Mouse (Mus musculus) kidney, embryonic 14.5 days (tissue): ENCODE results near the gene Gbp7. TPM values are rescaled to one million over a fixed set of nuclear protein-coding genes. Genes with fewer than 3 reads are reported as not detected.

Source experiments
- ATAC-seq: fragments of 200-750 bp; cut with Nextera tagmentation; 2 replicates; pipeline ENCODE4 v1.8.0; 2017; ENCODE audit warnings: moderate number of reproducible peaks, mild to moderate bottlenecking, moderate TSS enrichment, moderate library complexity; ENCODE audit not compliant: low FRiP score, low TSS enrichment
- H3K27ac ChIP-seq: fragments of 300-500 bp; sonication (generic); 2 replicates; pipeline ENCODE4 v1.5.1; 2014; ENCODE audit warnings: low read depth, mild to moderate bottlenecking, low read length, moderate library complexity, mixed read lengths
- H3K27me3 ChIP-seq: fragments of 300-500 bp; sonication (generic); 2 replicates; pipeline ENCODE4 v1.6.1; 2014; ENCODE audit warnings: mild to moderate bottlenecking, low read length; ENCODE audit not compliant: control insufficient read depth, insufficient read depth
- H3K36me3 ChIP-seq: fragments of 300-500 bp; sonication (generic); 2 replicates; pipeline ENCODE4 v1.6.1; 2014; ENCODE audit warnings: low read length, mixed read lengths; ENCODE audit not compliant: control insufficient read depth, insufficient read depth
- H3K4me1 ChIP-seq: fragments of 300-500 bp; sonication (generic); 2 replicates; pipeline ENCODE4 v1.6.1; 2014; ENCODE audit warnings: low read length, mixed read lengths; ENCODE audit not compliant: control insufficient read depth, insufficient read depth
- H3K4me2 ChIP-seq: fragments of 300-500 bp; sonication (generic); replicated peaks from 2 replicates; pipeline ENCODE4 v1.6.1; 2014; ENCODE audit warnings: low read depth, mild to moderate bottlenecking, low read length
- H3K4me3 ChIP-seq: fragments of 300-500 bp; sonication (generic); 2 replicates; pipeline ENCODE4 v1.5.1; 2014; ENCODE audit warnings: mild to moderate bottlenecking, low read length
- H3K9ac ChIP-seq: fragments of 300-500 bp; sonication (generic); 2 replicates; pipeline ENCODE4 v1.6.1; 2014; ENCODE audit warnings: low read depth, mild to moderate bottlenecking, low read length, moderate library complexity
- H3K9me3 ChIP-seq: fragments of 300-500 bp; sonication (generic); 2 replicates; pipeline ENCODE4 v1.6.1; 2016; ENCODE audit warnings: low read length; ENCODE audit not compliant: control insufficient read depth
- WGBS: fragments of 180-500 bp; shearing (Covaris S2); extraction: QIAGEN DNeasy Blood & Tissue Kit; methylation state at CpG from one replicate; pipeline ENCODE4 v1.1.7; 2014; 5-methylcytosine and 5-hydroxymethylcytosine counted together
- polyA plus RNA-seq: library from polyadenylated mRNA; unstranded; fragments of >200 nt; fragmentation: Nextera tagmentation; extraction: Ambion mirVana; gene quantifications from 2 replicates; pipeline ENCODE4 v1.2.1, GENCODE M21; 2014

The Gbp7 gene
- polyA plus RNA-seq, 1 experiment from 2014 or later, result 2.5 TPM

DNA sequence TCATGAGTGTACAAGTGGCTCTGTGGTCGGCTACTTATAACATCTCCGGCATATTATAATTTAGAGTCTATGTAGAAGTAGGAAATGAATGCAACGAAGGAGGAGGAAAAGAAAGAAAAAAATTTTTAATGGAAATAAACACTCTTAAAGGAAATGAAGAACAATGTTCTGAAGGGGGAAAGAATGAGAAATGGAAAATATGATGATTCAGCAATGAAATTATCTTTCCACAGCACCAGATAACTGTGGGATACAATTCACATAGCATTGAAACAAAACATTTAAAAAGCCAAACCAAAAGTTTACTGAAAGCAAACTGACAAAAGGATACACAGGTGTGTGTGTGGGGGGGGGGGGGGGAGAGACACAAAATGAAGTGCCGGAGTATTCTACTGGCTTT is 52.9 kb downstream of the Gbp7 start:
- Histone ChIP-seq H3K4me2 (no peak overlapping the region), H3K4me1 (no peaks in the 10 kb centered on the region), H3K27ac (no peak overlapping the region), H3K9ac (no peak overlapping the region), H3K27me3 (no peaks in the 10 kb centered on the region), H3K9me3 (no peaks in the 10 kb centered on the region), H3K36me3 (no peaks in the 10 kb centered on the region), H3K4me3 (no peak overlapping the region)
- 95% methylated on average over 4 of the region's 4 CpGs for WGBS
- ATAC-seq, result no peak

DNA sequence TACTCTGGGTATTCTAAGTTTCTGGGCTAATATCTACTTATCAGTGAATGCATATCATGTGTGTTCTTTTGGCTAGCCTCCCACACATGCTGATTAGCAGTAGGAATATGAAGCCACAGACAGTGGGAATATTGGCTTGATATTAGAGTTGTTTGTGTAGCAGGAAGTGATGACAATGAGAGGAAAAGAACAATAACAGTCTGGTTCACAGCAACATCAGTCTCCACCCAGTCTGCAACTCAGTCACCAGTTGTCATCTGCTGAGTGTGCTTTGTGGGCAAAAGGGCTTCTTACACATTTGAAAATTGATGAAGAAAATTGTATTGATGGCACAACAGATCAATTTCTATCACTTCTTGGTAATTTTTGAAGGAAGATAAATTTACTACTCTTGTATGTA is 57.2 kb downstream of the Gbp7 start:
- Histone ChIP-seq H3K4me2 (no peak overlapping the region), H3K4me1 (no peaks in the 10 kb centered on the region), H3K27me3 (no peaks in the 10 kb centered on the region), H3K27ac (no peak overlapping the region), H3K9me3 (no peaks in the 10 kb centered on the region), H3K9ac (no peak overlapping the region), H3K4me3 (no peak overlapping the region), H3K36me3 (no peaks in the 10 kb centered on the region)
- ATAC-seq, result no peak

DNA sequence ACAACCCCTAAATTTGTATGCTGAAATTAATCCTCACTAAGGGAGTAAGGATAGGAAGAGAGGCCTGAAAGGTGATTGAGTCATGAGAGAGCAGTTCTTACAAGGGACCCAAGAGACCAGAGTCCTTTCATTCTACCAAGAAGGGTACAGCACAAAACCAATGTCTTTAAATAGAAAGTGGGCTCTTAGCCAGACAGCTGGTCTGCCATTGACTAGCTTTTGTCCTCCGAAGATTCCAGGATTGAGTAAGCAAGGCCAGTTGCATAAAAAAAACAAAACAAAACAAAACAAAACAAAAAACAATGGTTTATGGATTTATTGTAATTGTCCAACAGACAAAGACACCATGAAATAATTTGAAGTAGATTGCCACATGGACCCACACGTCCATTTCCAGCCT is 58.7 kb downstream of the Gbp7 start:
- no peaks in the 10 kb centered on the region for H3K27me3 ChIP-seq
- H3K4me2 ChIP-seq, result no peak overlapping the region
- H3K9ac ChIP-seq, result no peak overlapping the region
- ATAC-seq, result no peak
- no peak overlapping the region for H3K4me3 ChIP-seq
- no peaks in the 10 kb centered on the region for H3K9me3 ChIP-seq
- H3K36me3 ChIP-seq, result no peaks in the 10 kb centered on the region
- WGBS, result 72% methylated on average over 2 of the region's 2 CpGs
- H3K27ac ChIP-seq, result no peak overlapping the region
- H3K4me1 ChIP-seq, result no peaks in the 10 kb centered on the region

DNA sequence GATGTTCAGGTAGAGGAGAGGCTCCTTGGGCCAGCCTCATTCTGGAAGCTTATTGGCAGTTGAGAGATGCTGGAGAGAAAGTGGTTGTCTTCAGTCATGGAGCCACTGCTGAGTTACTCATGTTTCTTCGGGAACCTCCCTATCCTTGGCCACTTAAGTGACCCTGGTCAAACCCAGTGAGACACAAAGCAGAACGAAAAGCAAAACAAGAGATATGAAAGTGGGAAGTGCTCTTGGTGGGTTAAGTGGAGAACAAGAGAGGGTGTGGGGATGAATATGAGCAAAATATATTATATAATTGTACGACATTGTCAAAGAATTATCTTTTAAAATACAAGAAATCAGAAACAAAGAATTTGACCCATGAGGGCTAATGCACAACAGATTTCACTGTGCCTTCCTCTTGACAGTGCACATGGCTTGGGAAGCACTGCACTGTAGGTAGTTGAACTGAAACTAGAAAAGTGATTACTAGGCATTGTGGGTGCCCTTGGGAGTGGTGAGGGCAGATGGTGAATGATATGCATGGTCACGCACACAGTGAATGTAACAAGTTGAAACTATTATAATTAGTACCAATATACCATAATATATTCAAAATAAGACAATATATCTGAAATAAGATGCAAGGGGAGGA is 60.4 kb downstream of the Gbp7 start:
- Histone ChIP-seq H3K36me3 (no peaks in the 10 kb centered on the region), H3K4me1 (no peaks in the 10 kb centered on the region), H3K4me2 (no peak overlapping the region), H3K4me3 (no peak overlapping the region), H3K9me3 (no peaks in the 10 kb centered on the region), H3K27ac (no peak overlapping the region), H3K9ac (no peak overlapping the region), H3K27me3 (no peaks in the 10 kb centered on the region)
- 83% methylated on average over 4 of the region's 4 CpGs for WGBS
- no peak for ATAC-seq

DNA sequence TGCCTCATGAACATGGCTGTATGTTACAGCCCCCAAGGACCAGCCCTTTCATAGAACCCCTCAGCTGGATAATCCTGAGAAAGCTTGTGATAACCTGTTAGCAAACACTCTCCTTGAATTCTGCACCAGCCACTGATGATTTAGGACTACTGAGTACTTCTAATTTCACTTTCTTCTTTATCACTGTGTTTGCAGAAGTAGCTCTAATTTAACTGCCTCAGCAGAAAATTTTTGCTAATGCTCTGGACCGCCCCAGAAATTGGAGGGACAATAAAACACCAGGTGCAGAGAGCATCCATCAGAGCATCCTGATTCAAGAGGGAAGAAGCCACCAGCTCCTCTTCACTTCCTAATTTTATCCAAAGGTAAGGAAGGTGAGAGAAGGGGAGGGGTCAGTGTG is 64.4 kb downstream of the Gbp7 start, which contains the start of gene Gbp2b:
Gene Gbp2b, plus strand, starts transcription at position 301 of the 400 bp plus-strand sequence.
- no peaks in the 10 kb centered on the region for H3K4me1 ChIP-seq
- no peaks in the 10 kb centered on the region for H3K9me3 ChIP-seq
- no peaks in the 10 kb centered on the region for H3K36me3 ChIP-seq
- H3K4me2 ChIP-seq, result no peak within 1 kb of the TSS
- no peak within 1 kb of the TSS for H3K27ac ChIP-seq
- no peak within 1 kb of the TSS for H3K9ac ChIP-seq
- no peaks in the 10 kb centered on the region for H3K27me3 ChIP-seq
- 46% methylated on average over 1 of the region's 1 CpGs for WGBS
- no peak for ATAC-seq
- H3K4me3 ChIP-seq, result no peak within 1 kb of the TSS

DNA sequence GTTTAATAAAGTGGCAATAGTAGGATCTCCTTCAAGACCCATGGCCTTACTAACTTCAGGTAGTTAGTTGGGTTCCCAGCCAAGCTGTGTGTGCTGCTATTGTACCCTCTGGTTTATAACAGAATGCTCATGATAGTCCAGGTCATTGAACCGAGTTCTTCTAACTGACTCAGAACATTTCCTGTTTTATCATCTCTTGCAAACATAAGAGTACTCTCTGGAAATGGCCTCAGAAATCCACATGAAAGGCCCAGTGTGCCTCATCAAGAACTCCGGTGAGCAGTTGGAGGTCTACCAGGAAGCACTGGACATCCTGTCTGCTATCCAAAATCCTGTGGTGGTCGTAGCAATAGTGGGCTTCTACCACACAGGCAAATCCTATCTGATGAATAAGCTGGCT is 67.8 kb downstream of the Gbp7 start:
- no peaks in the 10 kb centered on the region for H3K9me3 ChIP-seq
- H3K27ac ChIP-seq, result no peak overlapping the region
- H3K4me3 ChIP-seq, result no peak overlapping the region
- WGBS, result 87% methylated on average over 3 of the region's 3 CpGs
- no peaks in the 10 kb centered on the region for H3K4me1 ChIP-seq
- no peak overlapping the region for H3K9ac ChIP-seq
- no peak for ATAC-seq
- H3K27me3 ChIP-seq, result no peaks in the 10 kb centered on the region
- no peaks in the 10 kb centered on the region for H3K36me3 ChIP-seq
- H3K4me2 ChIP-seq, result no peak overlapping the region

Other genes starting within 250 kb of the Gbp7 start
- 31.1 and 51.4 TPM in 2 replicates for gene Pdlim5, start 134.6 kb upstream of the Gbp7 start, polyA plus RNA-seq
- gene Gbp5, start 36.4 kb upstream of the Gbp7 start, polyA plus RNA-seq, result not detected in 2 replicates
- 1.2 and 1.3 TPM in 2 replicates for gene Gbp3, start 29.7 kb downstream of the Gbp7 start, polyA plus RNA-seq
- not detected in 2 replicates for gene Gbp2b, start 64.5 kb downstream of the Gbp7 start, polyA plus RNA-seq
- gene Gbp2, start 90.3 kb downstream of the Gbp7 start, polyA plus RNA-seq, result 0.99 and 1.2 TPM in 2 replicates
- gene Kyat3, start 170.7 kb downstream of the Gbp7 start, polyA plus RNA-seq, result 20.9 and 24.5 TPM in 2 replicates
- gene Gtf2b, start 234.7 kb downstream of the Gbp7 start, polyA plus RNA-seq, result 81.6 and 106 TPM in 2 replicates